Mouse (Mus musculus) small intestine, adult 2 months (tissue): ENCODE results near the gene Mapkapk5.

Source experiments
- CTCF ChIP-seq: fragments of 200-500 bp; IDR thresholded peaks from 2 replicates; pipeline ENCODE4 v1.5.1; 2012; ENCODE audit warnings: low read depth, mild to moderate bottlenecking, control low read depth, inconsistent platforms, low read length, moderate library complexity, mixed read lengths; ENCODE audit not compliant: insufficient replicate concordance, insufficient read length; ENCODE audit errors: extremely low read depth
- POLR2A ChIP-seq: fragments of 200-500 bp; IDR thresholded peaks from 2 replicates; pipeline ENCODE4 v1.6.1; 2012; ENCODE audit warnings: low read depth, mild to moderate bottlenecking, control low read depth, inconsistent platforms, low read length, moderate library complexity

DNA sequence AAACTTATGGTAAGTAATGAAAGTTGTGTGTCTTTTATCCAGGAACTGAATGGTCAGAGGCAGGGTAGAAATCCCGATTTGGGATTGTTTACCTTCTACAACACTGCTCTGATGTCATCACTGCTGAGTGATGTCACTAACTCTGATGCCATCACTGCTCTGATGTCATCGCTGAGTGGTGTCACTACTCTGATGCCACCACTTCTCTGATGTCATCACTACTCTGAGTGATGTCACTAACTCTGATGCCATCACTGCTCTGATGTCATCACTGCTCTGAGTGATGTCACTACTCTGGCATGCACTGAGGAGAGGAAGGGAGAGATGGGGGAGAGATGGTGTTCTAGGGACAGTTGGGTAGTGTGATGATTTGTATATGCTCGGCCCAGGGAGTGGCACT, 16.7 kb upstream of the Mapkapk5 start:
- TF ChIP-seq CTCF (no peak), POLR2A (no peak)
